Mouse (Mus musculus): Measurements from ENCODE around the gene Ube4b. TPM values are rescaled to one million over a fixed set of nuclear protein-coding genes. Genes with fewer than 3 reads are reported as not detected.

The Ube4b gene
- total RNA-seq, 2 experiments from 2014 or later, result 48.6 to 49.0 TPM

GRCm38 (mm10) chr4:149399331-149399910, 27.1 kb downstream of the Ube4b start:
- intact Hi-C loops (cut with DNase I), result no loop called here
- peak; percentile 14 for DNase-seq (ENCODE audit: low spot score)

GRCm38 (mm10) chr4:149398181-149398735, 28.3 kb downstream of the Ube4b start:
- intact Hi-C loops (cut with DNase I), result no loop called here
- no peak for DNase-seq (ENCODE audit: low spot score)

- no peak for DNase-seq (ENCODE audit: low spot score)
- intact Hi-C loops (cut with DNase I), result no loop called here
Observed at GRCm38 (mm10) chr4:149396433-149397306, 29.9 kb downstream of the Ube4b start.

- DNase-seq (ENCODE audit: low spot score), result no peak
- intact Hi-C loops (cut with DNase I), result no loop called here
Observed at GRCm38 (mm10) chr4:149395581-149395980, 31.0 kb downstream of the Ube4b start.

GRCm38 (mm10) chr4:149394292-149394691, 32.3 kb downstream of the Ube4b start:
- intact Hi-C loops (cut with DNase I), result no loop called here
- DNase-seq (ENCODE audit: low spot score), result no peak

GRCm38 (mm10) chr4:149393311-149393995, 33.1 kb downstream of the Ube4b start:
- DNase-seq (ENCODE audit: low spot score), result no peak
- intact Hi-C loops (cut with DNase I), result no loop called here

- intact Hi-C loops (cut with DNase I), result no loop called here
- DNase-seq (ENCODE audit: low spot score), result no peak
Observed at GRCm38 (mm10) chr4:149392359-149392758, 34.2 kb downstream of the Ube4b start.

- no peak for DNase-seq (ENCODE audit: low spot score)
- intact Hi-C loops (cut with DNase I), result no loop called here
Observed at GRCm38 (mm10) chr4:149381001-149381400, 45.5 kb downstream of the Ube4b start.

- intact Hi-C loops (cut with DNase I), result no loop called here
- no peak for DNase-seq (ENCODE audit: low spot score)
Observed at GRCm38 (mm10) chr4:149379881-149380280, 46.7 kb downstream of the Ube4b start.

GRCm38 (mm10) chr4:149378819-149379218, 47.7 kb downstream of the Ube4b start:
- DNase-seq (ENCODE audit: low spot score), result no peak
- intact Hi-C loops (cut with DNase I), result no loop called here

- DNase-seq (ENCODE audit: low spot score), result no peak
- intact Hi-C loops (cut with DNase I), result no loop called here
Observed at GRCm38 (mm10) chr4:149376034-149376433, 50.5 kb downstream of the Ube4b start.

GRCm38 (mm10) chr4:149374662-149375061, 51.9 kb downstream of the Ube4b start:
- DNase-seq (ENCODE audit: low spot score), result no peak
- intact Hi-C loops (cut with DNase I), result loop anchor here (2.0 to 5.0 kb wide), 2 partner anchors 68 to 168 kb away; no protein-coding TSS in a partner anchor

- DNase-seq (ENCODE audit: low spot score), result no peak
- intact Hi-C loops (cut with DNase I), result loop anchor here (2.0 to 5.0 kb wide), 2 partner anchors 68 to 169 kb away; no protein-coding TSS in a partner anchor
Observed at GRCm38 (mm10) chr4:149373927-149374326, 52.6 kb downstream of the Ube4b start.

- no peak for DNase-seq (ENCODE audit: low spot score)
- intact Hi-C loops (cut with DNase I), result loop anchor here (5.0 kb wide), 1 partner anchor 69 kb away; no protein-coding TSS in a partner anchor
Observed at GRCm38 (mm10) chr4:149373431-149373830, 53.1 kb downstream of the Ube4b start.

GRCm38 (mm10) chr4:149365702-149366370, 60.7 kb downstream of the Ube4b start:
- no peak for DNase-seq (ENCODE audit: low spot score)

GRCm38 (mm10) chr4:149364896-149365295, 61.7 kb downstream of the Ube4b start:
- intact Hi-C loops (cut with DNase I), result no loop called here
- no peak for DNase-seq (ENCODE audit: low spot score)

More at GRCm38 (mm10) chr4:149365702-149366370, 60.7 kb downstream of the Ube4b start:
- intact Hi-C loops (cut with DNase I), result no loop called here

GRCm38 (mm10) chr4:149361051-149361450, 65.5 kb downstream of the Ube4b start:
- no peak for DNase-seq (ENCODE audit: low spot score)
- intact Hi-C loops (cut with DNase I), result no loop called here

GRCm38 (mm10) chr4:149360647-149361046, 65.9 kb downstream of the Ube4b start:
- DNase-seq (ENCODE audit: low spot score), result no peak
- intact Hi-C loops (cut with DNase I), result no loop called here

- no peak for DNase-seq (ENCODE audit: low spot score)
- intact Hi-C loops (cut with DNase I), result no loop called here
Observed at GRCm38 (mm10) chr4:149357982-149358381, 68.6 kb downstream of the Ube4b start.

GRCm38 (mm10) chr4:149354671-149355070, 71.9 kb downstream of the Ube4b start:
- DNase-seq (ENCODE audit: low spot score), result no peak
- intact Hi-C loops (cut with DNase I), result no loop called here

Measured in heart, postnatal 25 days (tissue).